Mouse (Mus musculus): ENCODE results near the gene Uhrf1.

GRCm38 (mm10) chr17:56285995-56286394 is 17.1 kb upstream of the Uhrf1 start:
- TF ChIP-seq CTCF (IDR thresholded peaks at IDR 0.05; ENCODE audit: borderline replicate concordance, insufficient read depth, low read depth, low read length) (no peak), POLR2A (IDR thresholded peaks at IDR 0.05; ENCODE audit: borderline replicate concordance, insufficient read depth, low read length) (no peak)

All from cerebellum, adult 2 months (tissue).